In genomic region chrX:82814618-82815017, GRCm38 (mm10) we compare ENCODE assay signal across 8 mouse cellular contexts.
DNase-seq lines count a peak whose midpoint lies in the region; ATAC-seq lines count a peak whose summit lies in the region.

No protein-coding gene starts in this region.

- DNase-seq in lung, postnatal 10 days = no peak
- DNase-seq in hindbrain, embryonic 10.5 days (ENCODE audit: low spot score) = peak; percentile 2
- DNase-seq in spleen, postnatal 4 days (ENCODE audit: low spot score in 2 of 2) = no peak
- DNase-seq in adrenal gland, postnatal 14 days = no peak
- DNase-seq in testis, postnatal 10 days (ENCODE audit: low spot score) = no peak

- H3K4me3 ChIP-seq in lung, embryonic 15.5 days = peak overlapping the region; percentile 29
- peak overlapping the region; percentile 36 for H3K4me3 ChIP-seq in hindbrain, embryonic 10.5 days
- peak overlapping the region; percentile 19; the same call in 1 of the 2 replicates for H3K4me3 ChIP-seq in limb, embryonic 12.5 days (replicated peaks)
- H3K4me3 ChIP-seq in stomach, embryonic 14.5 days (ENCODE audit: low read depth, low read length) = peak overlapping the region; percentile 25

- ATAC-seq in lung, embryonic 15.5 days (ENCODE audit: borderline replicate concordance, extremely low read depth, low FRiP score, low TSS enrichment) = no peak
- ATAC-seq in limb, embryonic 12.5 days (ENCODE audit: insufficient number of reproducible peaks, insufficient read depth, low FRiP score, low TSS enrichment, low read depth) = no peak
- ATAC-seq in stomach, embryonic 14.5 days (ENCODE audit: insufficient number of reproducible peaks, insufficient read depth, low FRiP score, low read depth) = no peak

- H3K4me1 ChIP-seq in lung, embryonic 15.5 days = no peaks in the 10 kb centered on the region
- H3K4me1 ChIP-seq in hindbrain, embryonic 10.5 days (replicated peaks) = no peaks in the 10 kb centered on the region
- no peaks in the 10 kb centered on the region for H3K4me1 ChIP-seq in limb, embryonic 12.5 days (replicated peaks)
- H3K4me1 ChIP-seq in stomach, embryonic 14.5 days (ENCODE audit: control insufficient read depth, insufficient read depth, low read length) = no peaks in the 10 kb centered on the region

- no peaks in the 10 kb centered on the region for H3K36me3 ChIP-seq in lung, embryonic 15.5 days
- no peaks in the 10 kb centered on the region for H3K36me3 ChIP-seq in hindbrain, embryonic 10.5 days
- no peaks in the 10 kb centered on the region for H3K36me3 ChIP-seq in limb, embryonic 12.5 days
- no peaks in the 10 kb centered on the region for H3K36me3 ChIP-seq in stomach, embryonic 14.5 days (ENCODE audit: control insufficient read depth, insufficient read depth, low read length)

- H3K27ac ChIP-seq in lung, embryonic 15.5 days = no peak overlapping the region
- H3K27ac ChIP-seq in hindbrain, embryonic 10.5 days = no peak overlapping the region
- H3K27ac ChIP-seq in limb, embryonic 12.5 days = no peak overlapping the region
- no peak overlapping the region for H3K27ac ChIP-seq in stomach, embryonic 14.5 days (ENCODE audit: low read length)

- H3K9me3 ChIP-seq in lung, embryonic 15.5 days = no peaks in the 10 kb centered on the region
- no peaks in the 10 kb centered on the region for H3K9me3 ChIP-seq in hindbrain, embryonic 10.5 days
- no peaks in the 10 kb centered on the region for H3K9me3 ChIP-seq in limb, embryonic 12.5 days
- no peaks in the 10 kb centered on the region for H3K9me3 ChIP-seq in stomach, embryonic 14.5 days (ENCODE audit: control insufficient read depth, low read depth, low read length)

- H3K27me3 ChIP-seq in lung, embryonic 15.5 days = no peaks in the 10 kb centered on the region
- H3K27me3 ChIP-seq in hindbrain, embryonic 10.5 days (ENCODE audit: insufficient read depth, poor library complexity, severe bottlenecking) = no peaks in the 10 kb centered on the region
- no peaks in the 10 kb centered on the region for H3K27me3 ChIP-seq in limb, embryonic 12.5 days
- H3K27me3 ChIP-seq in stomach, embryonic 14.5 days (ENCODE audit: control insufficient read depth, insufficient read depth, low read length) = no peaks in the 10 kb centered on the region

- WGBS in lung, embryonic 15.5 days = 19% methylated on average over 11 of the region's 11 CpGs
- WGBS in hindbrain, embryonic 10.5 days = 24% methylated on average over 11 of the region's 11 CpGs
- 24% methylated on average over 11 of the region's 11 CpGs for WGBS in limb, embryonic 12.5 days
- 30% methylated on average over 11 of the region's 11 CpGs for WGBS in stomach, embryonic 14.5 days

- H3K4me2 ChIP-seq in lung, embryonic 15.5 days = peak overlapping the region; percentile 43
- peak overlapping the region; percentile 43 for H3K4me2 ChIP-seq in limb, embryonic 12.5 days
- H3K4me2 ChIP-seq in stomach, embryonic 14.5 days (replicated peaks; ENCODE audit: low read depth, low read length) = peak overlapping the region; percentile 34

- no peak overlapping the region for H3K9ac ChIP-seq in lung, embryonic 15.5 days
- H3K9ac ChIP-seq in limb, embryonic 12.5 days (replicated peaks) = no peak overlapping the region
- H3K9ac ChIP-seq in stomach, embryonic 14.5 days (replicated peaks; ENCODE audit: low read depth, low read length) = no peak overlapping the region
